Mouse (Mus musculus) heart, adult 9 months (tissue): ENCODE data around the gene Fam189b.
A peak's percentile ranks its signal among the peaks of the same experiment; 100 is the strongest.
"Not testable (repeated sequence)": the region's sequence is repeated elsewhere in the genome, so short reads cannot be mapped to it uniquely, and the experiment has no call there.

Experiments used
- DNase-seq, 2 experiments: peaks; one replicate each; pipeline ENCODE4 v3.0.0; 2022; ENCODE audit warnings: low spot score in 2 of 2

Gene Fam189b

DNA sequence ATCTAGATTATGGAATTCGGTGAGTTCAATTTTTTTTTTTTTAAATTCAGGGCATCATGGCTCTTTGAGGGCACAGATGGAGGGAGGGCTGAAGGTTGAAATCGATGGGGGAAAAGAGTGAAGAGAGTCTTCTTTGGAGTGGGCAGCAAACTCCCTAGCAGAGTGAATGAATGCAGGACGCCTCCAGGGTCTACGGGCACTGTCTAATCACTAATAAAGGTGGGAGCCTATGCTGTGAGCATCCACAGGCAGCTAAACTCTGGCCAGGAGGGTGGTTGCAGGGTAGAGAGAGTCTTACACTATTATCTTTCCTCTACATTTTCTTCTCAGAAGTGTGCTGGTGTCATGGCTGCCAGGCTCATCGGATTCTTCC is 20.2 kb downstream of the Fam189b start:
- no peak for DNase-seq

DNA sequence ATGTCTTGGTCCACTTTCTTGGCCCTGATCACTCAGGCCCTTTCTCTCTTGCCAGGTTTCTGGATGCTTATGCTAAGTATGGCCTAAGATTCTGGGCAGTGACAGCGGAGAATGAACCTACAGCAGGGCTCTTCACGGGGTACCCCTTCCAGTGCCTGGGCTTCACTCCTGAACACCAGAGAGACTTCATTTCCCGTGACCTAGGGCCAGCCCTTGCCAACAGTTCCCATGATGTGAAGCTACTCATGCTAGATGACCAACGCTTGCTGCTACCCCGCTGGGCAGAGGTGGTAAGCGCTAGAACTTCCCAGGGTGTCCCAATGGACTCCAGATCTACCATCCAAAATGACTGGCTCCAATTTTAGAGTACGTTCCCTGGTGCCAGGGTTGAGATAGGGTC is 23.1 kb downstream of the Fam189b start:
- DNase-seq, result no peak

DNA sequence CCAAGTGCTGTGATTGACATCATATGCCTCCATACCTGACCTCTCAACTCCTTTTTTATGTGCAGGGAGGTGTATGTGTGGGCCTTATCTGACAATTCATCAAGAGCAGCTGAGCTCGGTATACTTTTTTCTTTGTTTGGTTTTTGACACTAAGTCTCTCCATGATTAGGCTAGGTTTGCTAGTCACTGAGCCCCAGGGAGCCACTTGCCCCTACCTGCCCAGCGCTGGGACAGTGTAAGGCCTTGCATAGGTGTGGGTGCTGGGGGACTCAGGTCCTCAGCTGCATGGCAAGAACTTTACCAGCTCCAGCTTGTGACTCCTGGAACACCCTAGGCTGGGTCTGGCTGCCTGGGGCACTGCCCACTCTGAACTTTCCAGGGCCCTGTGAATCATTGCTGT is 23.8 kb downstream of the Fam189b start:
- no peak for DNase-seq

DNA sequence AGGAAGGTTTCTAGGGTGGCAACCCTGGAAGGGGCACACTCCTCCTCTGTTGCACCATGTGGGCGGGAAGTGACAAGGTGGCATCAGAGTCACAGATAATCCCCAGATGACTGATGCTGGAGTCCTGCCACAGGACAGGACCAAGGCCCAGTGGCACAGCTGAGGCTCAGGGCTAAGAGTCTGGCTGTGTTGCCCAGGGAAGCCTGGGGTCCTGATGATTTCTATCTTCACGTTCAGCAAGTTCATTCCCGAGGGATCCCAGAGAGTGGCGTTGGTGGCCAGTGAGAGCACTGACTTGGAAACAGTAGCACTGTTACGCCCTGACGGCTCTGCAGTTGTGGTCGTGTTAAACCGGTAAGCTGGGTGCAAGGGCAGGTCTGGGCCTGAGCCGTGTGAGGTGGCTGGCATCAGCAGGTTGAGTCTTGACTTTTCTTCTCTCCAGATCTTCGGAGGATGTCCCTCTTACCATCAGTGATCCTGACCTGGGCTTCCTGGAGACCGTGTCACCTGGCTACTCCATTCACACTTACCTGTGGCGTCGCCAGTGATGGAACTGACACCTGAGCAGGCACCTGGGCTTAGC is 25.2 kb downstream of the Fam189b start:
- DNase-seq, result no peak

DNA sequence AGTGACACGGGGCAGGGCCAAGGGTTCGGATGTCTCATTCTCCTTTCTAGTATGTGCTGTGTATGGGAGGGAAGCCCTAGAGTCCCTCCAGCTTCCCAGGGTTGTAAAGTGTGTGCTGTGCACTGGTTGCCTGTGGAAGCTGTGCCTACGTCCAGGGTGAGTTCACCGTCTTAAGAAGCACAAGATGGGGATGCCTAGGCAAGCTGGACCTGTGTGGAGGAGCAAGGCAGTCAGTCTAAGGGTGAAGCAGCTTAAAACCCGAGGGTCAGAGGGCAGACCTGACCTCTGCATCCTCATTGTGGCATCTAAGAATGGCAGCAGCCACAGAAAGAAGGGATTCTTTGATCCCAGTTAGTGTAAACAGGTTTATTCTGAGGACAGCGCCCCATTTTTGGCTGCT is 25.8 kb downstream of the Fam189b start:
- no peak for DNase-seq

DNA sequence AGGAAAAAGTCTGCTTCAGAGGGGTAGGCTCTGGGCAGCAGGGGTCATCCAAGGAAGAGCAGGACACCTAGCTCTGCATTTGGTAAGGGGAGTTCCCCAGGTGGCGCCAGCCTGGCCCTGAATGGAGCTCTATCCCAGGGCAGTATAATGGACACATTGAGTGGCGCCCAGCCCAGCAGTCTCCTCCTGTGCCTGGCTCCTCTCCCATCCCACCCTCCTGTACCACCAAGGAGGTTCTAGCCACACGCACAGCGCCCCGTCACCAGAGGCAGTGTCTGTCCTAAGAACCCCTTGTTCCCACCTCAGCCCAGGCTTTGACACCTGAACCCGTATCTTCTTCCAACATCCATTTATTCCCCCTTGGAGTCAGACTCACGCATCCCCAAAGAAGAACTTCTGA is 26.8 kb downstream of the Fam189b start:
- DNase-seq, result no peak

DNA sequence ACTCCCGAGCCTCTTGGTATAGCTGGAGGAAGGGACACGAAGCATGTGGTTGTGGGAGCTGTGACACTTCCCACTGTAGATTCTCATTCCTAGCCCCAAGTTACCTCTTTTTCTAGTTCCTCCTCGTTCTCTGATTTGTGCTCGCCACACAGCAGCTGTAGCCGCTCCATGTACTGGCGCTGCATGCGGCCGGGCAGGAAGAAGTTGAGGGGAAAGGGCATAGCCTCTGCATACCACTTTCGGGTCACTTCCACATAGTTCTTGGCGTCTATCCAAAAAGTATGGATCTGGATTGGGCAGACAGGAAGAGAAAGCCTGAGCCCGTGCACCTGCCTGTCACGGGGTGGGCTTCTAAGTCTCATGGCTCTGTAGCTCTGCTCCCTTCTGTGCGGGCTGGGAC is 27.2 kb downstream of the Fam189b start:
- no peak for DNase-seq

DNA sequence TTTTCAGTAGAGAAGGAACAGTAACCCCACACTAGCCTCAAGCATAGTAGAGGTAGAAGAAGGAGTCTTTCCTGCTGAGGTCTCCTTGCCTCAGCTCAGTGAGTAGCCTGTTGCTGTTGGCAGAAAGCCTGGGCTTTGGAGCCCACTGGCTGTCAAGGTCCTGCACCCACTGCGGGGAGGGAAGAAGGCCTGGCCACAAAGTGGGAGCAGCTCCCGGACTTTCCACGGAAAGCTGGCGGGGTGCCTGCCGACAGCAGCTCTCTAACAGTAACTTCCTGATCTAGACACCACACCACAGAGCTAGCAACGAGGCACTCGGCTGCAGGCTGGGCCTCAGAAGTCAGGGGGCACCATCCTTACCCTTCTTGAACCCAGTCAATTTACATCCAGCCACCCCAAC is 27.8 kb downstream of the Fam189b start:
- DNase-seq, result no peak

DNA sequence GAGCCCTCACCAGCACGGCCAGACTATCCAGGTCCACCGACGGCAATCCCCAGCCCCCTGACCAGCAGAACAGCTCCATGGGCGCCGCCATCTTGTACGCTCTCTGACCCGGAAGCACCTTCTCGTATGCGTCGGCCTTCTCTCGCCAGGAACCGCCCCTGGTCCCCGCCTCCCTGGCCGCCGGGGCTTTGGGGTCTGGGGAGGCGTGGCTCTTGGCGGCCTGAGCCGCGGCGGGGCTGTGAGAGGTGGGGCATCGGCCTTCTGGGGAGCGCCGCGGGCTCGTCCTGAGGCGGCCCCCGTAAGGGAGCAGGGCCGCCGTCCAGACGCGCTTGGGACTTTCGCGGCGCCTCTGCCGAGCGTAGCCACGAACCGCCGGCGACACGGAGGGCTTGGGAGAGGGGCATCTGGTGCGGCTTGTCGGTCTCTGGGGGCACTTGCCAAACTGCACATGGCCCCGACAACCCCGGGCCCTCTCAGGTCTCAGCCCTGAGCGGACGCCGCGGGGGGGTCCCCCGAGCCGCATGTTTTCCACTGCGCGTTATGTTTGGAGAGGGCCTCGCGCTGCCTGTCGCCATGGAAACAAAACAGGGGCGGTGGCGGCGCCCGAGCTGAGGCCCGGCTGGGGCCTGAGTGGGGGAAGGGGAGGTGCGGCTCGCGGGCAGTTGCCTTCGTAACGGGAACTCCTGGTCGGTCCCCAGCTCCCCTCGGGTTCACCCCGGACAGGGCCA is 31.0 kb downstream of the Fam189b start:
- peak; percentile 94 to 96 for DNase-seq

DNA sequence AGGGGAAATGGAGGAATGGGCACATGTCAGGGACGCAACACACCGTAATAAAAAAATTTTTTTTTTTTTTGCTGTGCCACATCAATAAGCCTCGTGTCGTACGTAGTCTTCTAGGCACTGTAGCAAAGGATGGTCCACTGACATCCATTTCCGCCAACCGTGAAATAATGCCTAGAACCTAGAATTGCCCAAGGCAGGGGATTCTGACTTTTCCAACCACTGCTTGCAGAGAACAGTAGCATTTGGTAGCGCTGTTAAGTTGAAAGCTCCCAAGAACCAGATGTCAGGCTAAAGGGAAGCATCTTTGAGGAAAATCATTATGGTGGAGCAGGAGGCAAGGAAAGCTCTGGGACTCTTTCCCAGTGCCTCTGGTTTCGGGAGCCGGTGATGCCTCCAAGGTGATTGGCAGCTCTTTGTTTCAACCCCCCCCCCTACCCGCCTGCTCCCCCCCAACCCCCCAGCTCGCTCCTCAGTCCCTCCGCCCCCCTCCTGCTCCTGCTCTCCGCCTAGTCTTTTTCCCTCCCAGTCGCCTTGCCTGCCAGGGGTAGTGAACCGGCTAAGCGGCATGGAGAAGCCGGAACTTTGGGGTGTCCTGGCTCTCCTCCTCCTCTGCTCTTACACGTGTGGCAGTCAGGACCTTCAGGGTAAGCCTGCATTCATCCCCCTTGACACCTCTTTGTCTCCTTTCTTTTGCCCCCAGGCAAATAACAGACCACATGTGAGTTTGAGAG is 31.9 kb downstream of the Fam189b start, which contains the start of gene Thbs3:
Thbs3 (plus strand) TSS at position 500 of the 731 bp plus-strand sequence.
- DNase-seq, result peak in 1 of 2 experiments; percentile 28

DNA sequence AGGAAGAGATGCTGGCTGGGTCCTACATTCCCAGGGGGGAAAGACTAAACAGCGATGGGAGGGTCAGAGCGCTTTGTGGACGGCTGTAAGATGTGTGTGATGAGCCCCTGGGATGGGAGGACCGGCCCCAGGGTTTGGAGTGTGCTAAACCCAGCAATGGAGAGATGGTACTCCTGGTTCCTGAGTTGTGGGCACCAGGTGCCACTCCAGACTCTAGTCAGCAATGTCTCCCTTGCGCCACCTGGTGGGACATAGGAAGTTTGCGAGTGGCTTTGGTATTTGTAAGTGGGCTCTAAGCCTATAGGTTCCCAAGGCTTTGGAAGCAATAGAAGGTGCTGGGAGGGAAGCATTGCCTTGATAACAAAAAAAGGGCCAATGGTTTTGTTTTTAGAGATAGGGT is 32.9 kb downstream of the Fam189b start:
- DNase-seq, result peak; percentile 71 to 81

DNA sequence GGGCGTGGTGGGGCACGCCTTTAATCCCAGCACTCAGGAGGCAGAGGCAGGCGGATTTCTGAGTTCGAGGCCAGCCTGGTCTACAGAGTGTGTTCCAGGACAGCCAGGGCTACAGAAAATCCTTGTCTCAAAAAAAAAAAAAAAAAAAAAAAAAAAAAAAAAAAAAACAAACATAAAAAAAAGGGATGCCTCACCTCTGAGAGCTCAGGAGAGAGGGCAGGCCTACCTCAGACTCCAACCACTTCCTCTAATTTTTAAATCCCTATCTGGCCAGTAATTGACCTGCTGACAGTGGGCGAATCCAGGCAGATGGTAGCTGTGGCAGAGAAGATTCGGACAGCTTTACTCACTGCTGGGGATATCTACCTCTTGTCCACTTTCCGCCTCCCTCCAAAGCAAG is 33.5 kb downstream of the Fam189b start:
- not testable (repeated sequence) for DNase-seq

DNA sequence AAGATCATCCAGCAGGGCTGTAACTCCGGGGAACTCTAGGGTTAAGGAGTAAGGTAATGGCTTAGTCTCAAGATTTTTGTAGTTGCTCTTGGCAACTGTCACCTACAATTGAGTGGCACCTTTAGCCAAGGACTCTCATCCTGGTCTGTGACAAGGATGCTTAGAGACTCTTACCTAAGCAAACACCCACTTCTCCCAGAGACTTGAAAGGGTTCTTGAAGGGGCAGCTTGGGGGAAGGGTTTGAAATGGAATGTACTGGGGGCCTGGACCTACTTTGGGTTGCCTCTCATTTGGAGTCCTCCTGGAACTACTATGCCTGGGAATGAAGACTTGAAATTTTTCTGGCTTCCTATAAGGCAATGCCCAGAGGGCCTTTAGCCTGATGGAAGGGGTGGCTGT is 35.3 kb downstream of the Fam189b start:
- no peak for DNase-seq

DNA sequence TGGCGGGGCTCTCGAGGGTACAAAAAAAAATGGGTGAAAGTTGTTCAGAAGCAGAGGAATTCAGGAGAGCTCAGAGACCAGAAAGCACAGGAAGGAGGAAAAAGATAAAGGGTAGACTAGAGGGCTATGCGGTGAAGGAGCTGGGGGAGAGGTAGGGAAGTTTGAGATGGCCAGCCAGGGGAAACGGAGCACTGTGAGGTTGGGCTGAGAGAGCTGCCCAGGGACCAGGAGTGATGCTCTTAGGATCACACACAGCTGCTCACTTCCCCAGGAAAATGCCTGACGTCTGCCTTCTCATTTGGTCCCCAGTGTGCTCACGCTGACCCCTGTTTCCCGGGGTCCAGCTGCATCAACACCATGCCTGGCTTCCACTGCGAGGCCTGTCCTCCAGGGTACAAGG is 36.6 kb downstream of the Fam189b start:
- no peak for DNase-seq

DNA sequence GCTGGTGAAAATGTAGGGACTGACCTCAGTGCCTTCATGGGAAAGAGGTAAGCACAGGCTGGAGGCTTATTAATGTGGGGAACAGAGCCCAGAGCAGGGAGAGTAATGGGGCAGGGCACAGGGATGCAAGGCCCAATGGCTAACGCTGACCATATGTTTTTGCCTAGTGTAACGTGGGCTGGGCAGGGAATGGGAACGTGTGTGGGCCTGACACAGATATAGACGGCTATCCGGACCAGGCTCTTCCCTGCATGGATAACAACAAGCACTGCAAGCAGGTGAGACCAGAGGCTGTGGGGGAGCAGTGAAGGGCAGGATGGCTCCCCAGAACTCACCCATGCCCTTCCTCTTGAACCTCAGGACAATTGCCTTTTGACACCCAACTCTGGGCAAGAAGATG is 38.2 kb downstream of the Fam189b start:
- no peak for DNase-seq

DNA sequence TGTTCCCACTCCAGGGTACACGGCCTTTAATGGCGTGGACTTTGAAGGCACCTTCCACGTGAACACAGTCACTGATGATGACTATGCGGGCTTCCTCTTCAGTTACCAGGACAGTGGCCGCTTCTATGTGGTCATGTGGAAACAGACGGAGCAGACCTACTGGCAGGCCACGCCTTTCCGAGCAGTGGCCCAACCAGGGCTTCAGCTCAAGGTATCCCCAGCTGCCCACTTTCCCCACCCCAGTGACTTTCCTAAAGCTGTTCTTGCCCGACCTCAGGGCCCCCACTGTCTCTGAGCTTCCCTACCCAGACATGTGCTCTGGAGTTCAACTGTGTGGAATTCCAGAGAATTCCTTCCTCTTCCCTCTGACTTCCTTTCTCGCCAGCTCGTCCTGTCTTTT is 41.9 kb downstream of the Fam189b start:
- no peak for DNase-seq

DNA sequence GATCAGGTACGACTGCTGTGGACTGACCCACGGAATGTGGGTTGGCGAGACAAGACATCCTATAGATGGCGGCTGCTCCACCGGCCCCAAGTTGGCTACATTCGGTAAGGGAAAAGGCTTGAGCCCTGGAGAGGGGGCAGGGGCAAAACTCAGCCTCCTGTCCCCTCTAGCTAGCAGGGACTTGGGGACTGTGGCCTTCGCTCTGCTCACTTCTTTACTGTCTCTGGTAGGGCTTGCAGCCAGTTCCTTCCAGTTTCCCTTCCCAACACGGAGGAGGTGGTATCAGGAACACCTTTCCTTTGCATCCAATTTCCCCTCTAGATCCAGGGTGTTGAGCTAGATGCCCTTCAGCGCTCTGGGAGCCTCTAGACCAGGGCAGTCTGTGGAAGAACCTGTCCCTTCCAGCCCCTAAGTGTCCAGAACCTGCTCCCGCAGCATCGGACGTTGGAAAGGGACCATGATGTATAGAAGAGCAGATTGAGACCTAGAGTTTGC is 42.4 kb downstream of the Fam189b start:
- no peak for DNase-seq

DNA sequence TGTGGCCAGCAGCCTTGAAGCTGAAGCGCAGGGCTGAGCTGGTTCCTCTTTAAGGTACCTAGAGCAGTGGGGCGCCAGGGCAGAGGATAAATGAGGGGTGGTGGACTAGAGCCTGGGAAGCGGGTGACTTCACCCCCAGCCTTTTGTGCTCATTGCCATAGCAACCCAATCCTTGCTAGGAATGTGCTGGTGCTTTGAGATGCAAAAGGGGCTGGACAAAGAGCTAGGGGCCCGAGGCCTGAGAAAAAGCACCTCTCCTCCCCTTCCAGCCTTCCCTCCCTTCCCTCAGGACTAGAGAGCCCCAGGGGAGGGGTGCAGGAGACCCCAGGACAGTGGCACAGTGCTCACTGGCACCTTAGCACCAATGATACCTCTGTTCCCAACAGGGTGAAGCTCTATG is 43.0 kb downstream of the Fam189b start:
- DNase-seq, result no peak

DNA sequence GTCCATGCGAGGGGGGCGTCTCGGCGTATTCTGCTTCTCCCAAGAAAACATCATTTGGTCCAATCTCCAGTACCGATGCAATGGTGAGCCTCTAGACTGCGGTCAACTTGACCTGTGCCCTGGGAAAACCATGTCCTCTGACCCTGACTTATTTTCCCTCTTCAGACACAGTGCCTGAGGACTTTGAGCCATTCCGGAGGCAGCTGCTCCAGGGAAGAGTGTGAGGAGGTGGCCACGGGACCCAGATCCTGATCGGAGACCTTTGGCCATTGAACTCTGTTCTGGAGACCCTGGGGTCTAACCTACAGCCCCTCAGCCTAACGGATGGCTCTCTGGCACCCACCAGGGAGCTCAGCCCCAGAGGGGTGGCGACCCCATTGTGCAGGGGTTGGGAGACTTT is 43.4 kb downstream of the Fam189b start:
- DNase-seq, result no peak

DNA sequence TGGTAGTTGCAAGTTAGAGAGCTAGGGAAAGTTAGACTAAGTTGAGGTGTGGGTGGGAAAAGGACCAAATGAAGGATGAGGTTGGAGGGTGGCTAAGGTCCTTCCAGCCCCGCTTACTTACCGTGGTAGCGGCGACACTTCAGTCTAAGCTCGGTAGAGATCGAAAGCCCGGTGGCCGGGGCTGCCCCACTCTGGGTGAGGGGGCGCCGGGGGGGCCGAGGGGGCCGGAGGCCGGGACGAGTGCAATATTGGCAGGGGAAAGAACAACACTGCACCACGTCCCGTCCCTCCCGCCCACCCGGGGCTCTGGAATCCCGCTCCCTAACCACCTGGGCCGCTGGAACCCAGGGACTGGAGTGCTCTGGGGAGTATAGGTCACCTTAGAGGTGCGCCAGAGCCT is 44.0 kb downstream of the Fam189b start, which contains the start of gene Mtx1:
Mtx1 (minus strand) TSS at position 189 of the 400 bp plus-strand sequence.
- DNase-seq, result no peak

DNA sequence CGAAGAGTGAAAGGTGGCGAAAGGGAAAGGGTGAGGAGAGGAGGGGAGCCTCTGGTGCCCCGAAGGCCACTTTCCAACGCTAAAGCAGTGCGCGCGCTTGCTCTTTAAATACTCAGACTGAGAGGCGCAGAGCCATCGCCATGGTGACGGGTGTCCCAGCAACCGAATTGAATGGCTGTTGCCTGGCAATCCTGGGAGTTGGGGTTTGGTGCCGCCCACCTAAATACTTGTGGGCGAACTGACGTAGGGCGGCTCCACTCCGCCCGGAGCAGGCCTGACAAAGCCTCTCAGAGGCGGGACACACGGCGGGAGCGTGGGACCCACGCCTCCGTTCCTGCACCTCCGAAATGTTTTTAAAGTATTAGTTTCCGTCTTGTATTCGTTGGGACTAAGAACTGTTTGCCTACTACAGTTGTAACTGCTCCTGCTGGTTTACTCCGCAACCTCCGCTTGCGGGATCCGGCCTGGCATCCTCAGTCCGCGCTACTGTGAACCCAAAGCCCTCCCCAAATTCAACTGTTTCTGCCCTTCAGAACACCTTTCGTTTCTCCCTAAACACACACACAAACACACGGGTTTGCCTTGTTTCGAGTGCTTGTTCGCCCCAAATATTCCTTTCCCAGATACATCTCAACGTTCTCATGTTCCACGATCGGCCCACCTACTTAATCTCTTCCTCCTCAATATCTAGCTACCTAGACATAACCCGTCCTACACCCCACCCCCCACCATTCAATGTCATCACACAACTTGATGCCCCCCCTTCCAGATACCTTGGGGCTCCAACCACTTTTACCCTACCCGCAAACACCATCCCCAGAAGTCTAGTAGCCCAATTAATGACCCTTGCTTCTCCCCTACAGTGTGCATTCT is 44.6 kb downstream of the Fam189b start:
- peak; percentile 84 for DNase-seq

DNA sequence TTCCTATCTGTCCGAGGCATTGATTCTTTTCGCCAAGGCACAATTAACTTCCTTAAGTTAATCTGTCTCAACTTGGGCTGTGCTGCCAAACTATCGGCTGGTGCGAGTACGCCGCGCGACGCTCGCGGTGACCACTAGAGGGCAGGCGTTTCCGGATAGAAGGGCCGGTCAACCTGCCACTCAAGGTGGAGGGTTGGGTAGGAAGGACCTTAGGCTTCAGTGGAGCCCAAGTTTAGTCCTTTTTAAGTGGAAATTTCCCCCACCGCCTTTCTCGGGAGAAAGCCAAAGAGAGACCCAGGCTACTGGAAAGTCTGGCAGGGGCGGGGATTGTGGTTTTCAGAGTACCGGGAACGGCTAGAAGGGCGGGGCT is 45.2 kb downstream of the Fam189b start:
- peak; percentile 87 to 90 for DNase-seq
